Mouse (Mus musculus): ENCODE results near the gene Scd1.

Gene Scd1

DNA sequence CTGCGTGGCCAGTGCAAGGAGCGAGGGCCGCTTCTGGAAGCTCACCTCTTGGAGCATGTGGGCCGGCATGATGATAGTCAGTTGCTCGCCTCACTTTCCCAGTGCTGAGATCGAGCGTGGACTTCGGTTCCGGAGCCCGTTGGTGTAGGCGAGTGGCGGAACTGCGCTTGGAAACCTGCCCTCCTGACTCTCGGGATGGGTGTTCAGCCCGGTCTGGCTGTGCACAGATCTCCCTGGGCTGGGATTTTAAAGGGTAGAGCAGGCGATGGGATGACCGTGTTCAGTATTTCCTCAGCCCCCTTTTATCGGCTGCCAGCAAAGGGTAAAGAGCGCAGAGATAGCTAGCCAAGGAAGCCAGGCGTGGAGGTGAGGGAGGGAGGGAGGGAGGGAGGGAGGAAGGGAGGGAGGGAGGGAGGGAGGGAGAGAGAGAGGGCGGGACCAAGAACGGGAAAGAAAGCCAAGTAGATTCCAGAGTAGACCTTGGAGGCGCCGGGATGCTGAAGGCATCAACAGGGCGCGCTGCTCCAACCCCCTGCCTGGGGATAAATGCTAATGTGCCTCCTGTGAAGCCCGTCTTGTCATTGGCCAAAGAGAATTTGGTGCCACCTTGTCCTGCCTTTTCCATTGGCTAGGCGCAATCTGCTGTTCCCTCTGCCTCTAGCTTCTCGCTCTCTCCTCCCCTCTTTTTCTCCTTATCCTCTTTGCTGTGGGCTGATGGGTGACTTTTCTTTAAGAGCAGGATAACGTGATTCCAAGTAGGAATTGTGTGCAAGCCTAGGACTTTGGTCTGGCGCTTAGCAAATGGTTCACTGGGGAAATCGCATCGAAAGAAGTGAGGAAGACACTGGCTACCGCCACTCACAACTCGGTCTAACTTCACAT is at the start of gene Scd1:
Scd1 (minus strand) TSS at position 539 of the 882 bp plus-strand sequence.
- DNase-seq (ENCODE audit: low spot score in 2 of 2): peak; percentile 29 to 60

- DNase-seq (ENCODE audit: low spot score in 2 of 2): no peak
These were observed 47.7 kb upstream of the Scd1 start for GRCm38 (mm10) chr19:44455356-44455755.

DNA sequence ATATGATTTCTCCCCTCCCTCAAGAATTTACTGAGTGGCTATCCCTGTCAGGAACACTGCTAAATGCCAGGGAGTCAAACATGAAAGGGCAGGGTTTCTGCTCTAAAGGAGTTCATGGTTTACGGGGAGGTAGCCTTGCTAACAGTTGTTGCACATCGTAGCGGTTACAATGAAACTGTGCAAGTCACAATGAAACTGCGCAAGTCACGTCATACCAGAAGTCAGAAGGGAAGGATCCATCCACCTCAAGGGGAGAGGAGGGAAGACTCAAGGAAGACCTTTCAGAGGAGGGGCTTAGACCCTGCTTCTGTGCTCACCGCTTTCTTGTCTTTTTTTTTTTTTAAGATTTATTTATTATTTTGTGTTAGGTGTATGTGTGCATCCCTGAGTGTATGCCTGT is 47.2 kb upstream of the Scd1 start:
- no peak for DNase-seq (ENCODE audit: low spot score in 2 of 2)

GRCm38 (mm10) chr19:44447927-44448326 is 40.2 kb upstream of the Scd1 start:
- DNase-seq (ENCODE audit: low spot score in 2 of 2): no peak

GRCm38 (mm10) chr19:44445755-44446154 is 38.1 kb upstream of the Scd1 start:
- no peak for DNase-seq (ENCODE audit: low spot score in 2 of 2)

DNA sequence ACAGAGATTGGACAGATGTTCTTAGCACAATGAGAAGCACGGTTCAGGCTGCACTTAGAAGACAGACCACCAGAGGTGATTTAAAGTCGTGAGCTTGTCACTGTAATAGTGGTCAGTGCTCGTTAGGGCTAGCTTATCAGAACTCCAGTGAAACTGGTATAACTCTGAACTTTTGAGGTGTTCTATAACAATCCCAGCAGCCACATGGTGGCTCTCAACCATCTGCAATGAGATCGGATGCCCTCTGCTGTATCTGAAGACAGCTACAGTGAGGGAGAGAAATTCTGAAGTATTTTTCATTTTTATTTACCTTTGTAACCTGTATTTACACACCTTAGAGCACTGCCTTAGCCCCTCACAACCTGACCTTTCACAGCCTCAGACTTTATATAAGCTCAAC is 31.6 kb upstream of the Scd1 start:
- no peak for DNase-seq (ENCODE audit: low spot score in 2 of 2)

DNA sequence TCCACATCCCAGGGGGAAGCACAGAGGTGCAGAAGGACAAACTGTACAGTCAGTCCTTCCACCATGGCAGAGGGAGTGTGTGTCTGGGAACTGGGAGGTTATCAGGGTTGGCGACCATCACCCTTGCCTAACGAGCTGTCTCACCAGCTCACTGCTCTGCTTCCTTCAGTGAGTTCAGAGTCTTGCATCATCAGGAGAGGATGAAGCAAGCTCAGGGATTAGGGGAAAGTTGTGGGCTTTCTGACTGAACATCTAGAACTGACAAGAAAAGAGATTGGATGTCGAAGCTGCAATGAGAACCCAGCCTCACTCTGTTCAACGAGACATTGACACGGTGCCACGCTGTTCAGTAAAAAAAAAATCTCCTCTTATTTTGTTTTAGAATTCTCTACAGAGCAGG is 30.3 kb upstream of the Scd1 start:
- no peak for DNase-seq (ENCODE audit: low spot score in 2 of 2)

GRCm38 (mm10) chr19:44432084-44432483 is 24.4 kb upstream of the Scd1 start:
- no peak for DNase-seq (ENCODE audit: low spot score in 2 of 2)

DNA sequence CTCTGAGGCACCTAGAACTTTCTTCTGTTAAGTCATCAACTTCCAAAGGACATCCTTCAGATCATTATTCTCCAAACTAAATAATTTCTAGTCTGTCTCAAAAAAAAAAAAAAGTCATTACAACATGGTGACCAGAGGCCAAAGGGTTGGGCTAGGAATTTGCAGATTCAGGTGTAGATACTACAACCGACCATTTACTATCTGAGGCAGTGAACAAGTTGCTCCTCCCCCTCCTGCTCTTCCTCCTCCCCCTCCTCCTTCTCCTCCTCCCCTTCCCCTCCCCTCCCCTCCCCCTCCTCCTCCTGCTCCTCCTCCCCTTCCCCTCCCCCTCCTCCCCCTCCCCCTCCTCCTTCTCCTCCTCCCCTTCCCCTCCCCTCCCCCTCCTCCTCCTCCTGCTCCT is 20.0 kb upstream of the Scd1 start:
- DNase-seq (ENCODE audit: low spot score in 2 of 2): no peak

DNA sequence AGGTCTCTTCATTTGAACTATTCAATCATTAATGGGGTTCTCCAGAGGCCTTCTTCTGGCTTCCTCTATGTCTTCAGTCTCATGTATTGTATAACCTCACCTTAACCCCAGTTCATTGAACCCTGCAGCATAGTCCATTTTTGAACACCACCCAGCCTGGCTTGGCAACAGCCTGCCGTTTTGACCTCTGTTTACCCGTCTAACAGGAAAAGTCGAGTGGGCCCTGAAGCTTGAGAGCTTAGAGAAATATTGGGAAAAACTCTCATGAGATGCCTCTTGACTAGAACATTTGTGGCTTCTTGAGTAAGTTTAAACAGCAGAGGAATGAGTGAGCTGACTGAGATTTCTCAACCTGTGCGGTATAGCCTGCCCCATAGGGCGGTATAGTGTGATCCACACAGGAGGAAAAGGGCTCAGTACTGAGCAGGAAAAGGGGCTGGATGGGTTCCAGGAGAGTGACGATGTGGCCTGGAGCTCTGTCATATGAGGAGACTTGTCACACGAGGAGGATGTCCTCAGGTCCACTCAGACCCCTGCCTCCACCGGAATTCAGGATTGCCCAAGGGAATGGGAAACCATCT is 14.5 kb upstream of the Scd1 start:
- DNase-seq (ENCODE audit: low spot score in 2 of 2): no peak

DNA sequence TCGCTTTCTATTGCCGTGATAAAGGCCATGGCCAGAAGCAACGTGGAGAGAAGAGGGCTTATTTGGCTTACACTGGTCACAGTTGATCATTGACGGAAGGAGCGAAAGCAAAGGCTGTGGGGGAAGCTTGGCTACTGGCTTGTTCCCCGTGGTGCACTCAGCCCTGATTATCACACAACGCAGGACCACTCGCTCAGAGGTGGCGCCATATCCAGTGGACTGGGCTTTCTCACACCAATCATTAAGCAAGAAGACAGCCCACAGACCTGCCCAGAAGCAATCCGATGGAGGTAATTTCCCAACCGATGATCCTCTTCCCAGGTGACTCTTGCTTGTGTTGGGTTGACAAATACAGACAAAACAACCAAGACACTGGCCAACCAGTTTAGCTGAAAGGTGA is 11.9 kb upstream of the Scd1 start:
- DNase-seq (ENCODE audit: low spot score in 2 of 2): no peak

DNA sequence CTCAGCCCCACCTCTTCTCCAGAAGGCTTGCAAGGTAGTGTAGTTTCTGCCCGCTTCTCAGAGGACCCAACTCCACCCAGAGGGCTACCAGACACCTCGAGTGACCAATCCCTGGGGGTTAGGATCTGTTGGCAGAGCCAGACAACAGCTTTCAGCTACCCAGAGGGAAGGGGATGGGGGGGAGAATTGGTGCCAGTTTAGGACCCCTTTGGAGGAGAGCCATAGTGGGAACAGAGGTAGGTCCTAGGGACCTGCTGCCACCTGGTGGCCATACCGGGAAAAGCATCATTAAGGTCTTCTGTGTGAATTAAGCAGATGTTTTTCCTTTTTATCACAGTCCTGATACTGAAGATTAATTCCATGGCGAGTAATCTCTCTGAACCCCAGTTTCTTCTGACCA is 11.3 kb upstream of the Scd1 start:
- peak; percentile 57 to 76 for DNase-seq (ENCODE audit: low spot score in 2 of 2)

DNA sequence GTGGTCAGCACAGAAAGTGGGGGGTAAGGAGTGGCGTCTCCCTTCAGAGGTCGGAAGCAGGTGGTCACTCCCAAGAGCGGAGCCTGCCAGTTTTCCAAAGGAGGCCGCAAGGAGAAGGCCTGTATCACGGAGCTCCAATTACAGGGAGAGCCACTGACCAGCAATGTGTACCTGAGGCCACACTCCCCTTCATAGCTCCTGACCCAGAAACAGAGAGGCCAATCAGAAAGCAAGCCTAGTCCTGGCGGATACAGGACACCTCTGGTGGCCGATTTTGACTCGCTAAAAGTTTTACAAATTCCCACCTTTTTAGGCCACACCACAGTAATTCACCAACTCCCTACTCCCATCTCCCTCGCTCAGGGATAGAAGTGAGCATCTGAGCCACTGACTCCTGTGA is 10.9 kb upstream of the Scd1 start:
- no peak for DNase-seq (ENCODE audit: low spot score in 2 of 2)

GRCm38 (mm10) chr19:44418061-44418460 is 10.4 kb upstream of the Scd1 start:
- DNase-seq (ENCODE audit: low spot score in 2 of 2): no peak

DNA sequence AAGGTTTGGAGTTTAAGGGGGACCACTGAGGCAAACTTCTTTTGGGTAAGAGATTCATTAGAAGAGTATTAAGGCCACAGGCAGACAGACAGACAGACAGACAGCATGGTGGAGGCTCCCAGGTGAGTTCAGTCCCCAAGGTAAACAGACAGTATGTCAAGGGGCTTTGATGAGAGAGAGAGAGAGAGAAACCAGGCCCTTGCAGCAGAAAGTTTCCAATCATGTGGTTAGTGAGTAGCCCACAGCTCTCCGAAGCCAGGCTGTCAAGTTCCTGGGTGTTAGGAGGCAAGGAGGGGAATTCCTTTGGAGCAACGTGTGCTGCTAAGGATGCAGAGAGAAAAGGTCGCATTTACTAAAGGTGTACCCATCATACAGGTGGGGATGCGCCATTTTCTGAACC is 9.8 kb upstream of the Scd1 start:
- no peak for DNase-seq (ENCODE audit: low spot score in 2 of 2)

DNA sequence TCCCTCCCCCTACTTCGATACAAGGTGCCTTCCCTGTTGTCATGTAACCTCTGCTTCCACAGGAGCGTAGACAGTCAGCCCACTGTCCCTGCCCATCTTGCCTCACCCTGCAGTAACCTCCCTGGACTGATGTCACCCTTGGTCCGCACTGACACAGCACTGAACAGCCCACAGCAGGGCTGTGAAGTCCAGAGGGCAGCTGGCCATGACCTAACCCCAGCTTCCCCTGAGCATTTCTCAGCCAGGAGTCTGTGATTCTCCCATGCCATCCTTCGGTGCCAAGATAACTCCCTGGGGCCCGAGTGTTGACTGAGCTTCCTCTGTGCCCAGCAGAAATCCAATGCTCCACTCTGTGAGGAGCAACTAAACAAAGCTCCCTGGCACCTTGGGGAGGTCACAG is 8.6 kb upstream of the Scd1 start:
- DNase-seq (ENCODE audit: low spot score in 2 of 2): no peak

DNA sequence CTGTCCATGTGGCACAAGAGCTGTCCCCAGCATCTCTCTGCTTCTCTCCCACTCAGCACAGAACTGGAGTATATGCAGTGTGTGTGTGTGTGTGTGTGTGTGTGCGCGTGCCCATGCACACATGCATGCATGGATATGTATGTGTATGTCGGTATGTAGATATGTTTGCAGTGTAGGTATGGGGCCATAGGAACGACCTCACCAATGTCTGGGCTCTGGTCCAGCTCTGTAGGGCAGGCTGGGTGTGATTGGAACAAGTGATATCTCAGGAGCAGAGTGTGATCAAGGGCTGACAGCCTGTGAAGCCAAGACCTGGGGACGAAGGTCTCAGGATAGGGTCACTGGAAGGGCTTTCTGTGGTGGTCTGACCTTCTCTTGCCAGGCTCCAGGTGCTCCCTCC is 7.8 kb upstream of the Scd1 start:
- no peak for DNase-seq (ENCODE audit: low spot score in 2 of 2)

- no peak for DNase-seq (ENCODE audit: low spot score in 2 of 2)
These were observed 2.8 kb upstream of the Scd1 start for GRCm38 (mm10) chr19:44410269-44410992.

DNA sequence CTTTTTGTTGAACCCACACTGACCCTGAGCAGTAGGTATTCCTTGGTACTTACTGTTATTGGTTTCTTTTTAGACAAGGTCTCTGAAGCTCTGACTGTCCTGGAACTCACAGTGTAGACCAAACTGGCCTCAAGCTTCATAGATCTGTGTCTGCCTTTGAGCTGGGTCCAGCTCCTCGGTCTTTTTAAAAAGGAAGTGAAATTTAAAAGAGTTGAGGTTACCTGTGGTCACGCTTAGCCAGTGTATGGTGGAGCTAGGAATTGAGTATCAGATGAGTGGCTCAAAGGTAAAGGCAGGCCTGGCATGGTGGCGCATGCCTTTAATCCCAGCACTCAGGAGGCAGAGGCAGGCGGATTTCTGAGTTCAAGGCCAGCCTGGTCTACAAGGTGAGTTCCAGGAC is 916 bp upstream of the Scd1 start:
- DNase-seq (ENCODE audit: low spot score in 2 of 2): no peak

DNA sequence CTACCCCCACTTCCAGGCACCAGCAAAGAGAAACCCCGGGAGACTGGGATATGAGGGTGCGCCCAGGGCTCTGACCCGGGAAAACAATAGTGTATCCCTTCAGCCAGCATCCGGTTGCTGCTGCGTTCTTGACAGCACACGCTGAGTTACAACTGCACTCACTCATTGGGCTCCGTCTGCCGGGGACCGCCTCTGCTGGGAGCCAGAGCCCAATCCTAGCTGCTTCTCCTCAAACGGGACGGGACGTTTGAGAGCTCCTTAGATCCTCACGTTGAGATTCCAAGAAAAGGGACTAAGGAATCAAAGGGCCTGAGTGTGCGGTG is 505 bp upstream of the Scd1 start:
- DNase-seq (ENCODE audit: low spot score in 2 of 2): peak in 1 of 2 experiments; percentile 21

DNA sequence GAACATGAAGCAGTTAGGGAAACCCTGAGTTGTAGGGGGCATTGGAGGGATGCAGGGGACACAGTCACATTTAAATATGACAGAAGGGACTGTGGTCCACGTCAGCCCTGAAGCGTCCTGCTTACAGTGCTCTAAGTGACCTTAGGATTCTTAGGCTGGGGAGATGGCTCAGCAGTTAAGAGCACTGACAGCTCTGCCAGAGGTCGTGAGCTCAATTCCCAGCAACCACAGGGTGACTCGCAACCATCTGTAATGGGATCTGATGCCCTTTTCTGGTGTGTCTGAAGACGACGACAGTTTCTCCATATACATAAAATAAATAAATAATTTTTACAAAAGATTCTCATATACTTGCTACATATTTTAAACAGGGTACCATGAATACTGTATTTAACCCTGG is 4.1 kb downstream of the Scd1 start:
- DNase-seq (ENCODE audit: low spot score in 2 of 2): no peak

DNA sequence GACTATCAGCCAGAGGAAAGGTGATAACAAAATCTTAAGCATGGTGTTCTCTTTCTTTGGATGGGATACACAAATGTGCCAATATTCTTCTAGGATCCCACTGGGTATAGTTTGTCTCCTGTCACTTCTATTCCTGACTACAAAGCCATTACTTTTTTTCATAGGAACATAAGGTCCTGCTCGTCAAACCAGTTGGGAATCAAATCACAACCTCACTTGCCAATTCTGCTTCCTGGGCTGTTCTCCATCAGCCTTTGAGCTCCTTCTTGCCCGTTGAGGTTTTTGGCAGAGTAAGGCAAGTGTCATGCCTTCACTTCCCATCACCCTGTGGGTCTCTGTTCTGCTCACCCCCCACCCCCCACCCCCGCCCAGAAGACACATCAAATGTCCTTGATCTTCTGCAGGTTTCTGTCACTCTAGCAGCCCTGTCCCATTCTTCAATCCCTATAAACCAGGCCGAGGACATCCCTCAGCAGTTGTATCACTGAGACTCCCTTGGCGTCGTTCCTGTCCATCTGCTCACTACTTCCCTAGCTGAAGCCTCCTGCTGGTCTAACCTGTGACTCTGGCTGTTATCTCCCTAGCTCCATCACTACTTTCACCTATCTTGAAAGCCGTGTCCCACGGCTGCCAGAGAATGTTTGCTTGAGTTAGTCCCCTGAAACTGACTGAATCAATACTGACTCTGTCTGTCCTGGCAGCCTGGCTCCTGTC is 7.0 kb downstream of the Scd1 start:
- DNase-seq (ENCODE audit: low spot score in 2 of 2): no peak

Measured in cerebellum, postnatal 4 days (tissue).